Mouse (Mus musculus) myocyte (in vitro differentiated cells): Measurements from ENCODE around the gene Itga5.

Experiments used
- CEBPB ChIP-seq: IDR thresholded peaks from 2 replicates; pipeline ENCODE4 v1.6.1; 2011; ENCODE audit warnings: mild to moderate bottlenecking, moderate library complexity; ENCODE audit not compliant: poor library complexity, insufficient read depth, severe bottlenecking
- E2F4 ChIP-seq: IDR thresholded peaks from one replicate; pipeline ENCODE4 v1.6.1; 2011; ENCODE audit warnings: mild to moderate bottlenecking, control low read depth, moderate library complexity; ENCODE audit not compliant: insufficient read depth
- MAX ChIP-seq: IDR thresholded peaks from one replicate; pipeline ENCODE4 v1.6.1; 2011; ENCODE audit warnings: low read depth, mild to moderate bottlenecking, control low read depth
- MYOD1 ChIP-seq, 3 experiments: IDR thresholded peaks; one replicate each; pipeline ENCODE4 v1.6.1; 2011; ENCODE audit warnings: control low read depth in 2 of 3, low read depth in 2 of 3, mild to moderate bottlenecking in 2 of 3, moderate library complexity in 1 of 3; ENCODE audit not compliant: insufficient read length in 2 of 3, control insufficient read depth in 1 of 3
- MYOG ChIP-seq, 3 experiments: IDR thresholded peaks; one replicate each; pipeline ENCODE4 v1.6.1; 2011; ENCODE audit warnings: control low read depth in 2 of 3, low read depth in 2 of 3, mild to moderate bottlenecking in 2 of 3; ENCODE audit not compliant: insufficient read length in 2 of 3, control insufficient read depth in 1 of 3, insufficient read depth in 1 of 3
- POLR2A ChIP-seq: IDR thresholded peaks from one replicate; pipeline ENCODE4 v1.6.1; 2011; ENCODE audit warnings: low read depth, mild to moderate bottlenecking, control low read depth, moderate library complexity; ENCODE audit not compliant: insufficient read length
- POLR2AphosphoS2 ChIP-seq: IDR thresholded peaks from one replicate; pipeline ENCODE4 v1.6.1; 2011; ENCODE audit warnings: low read depth, control low read depth; ENCODE audit not compliant: insufficient read length
- REST ChIP-seq: IDR thresholded peaks from one replicate; pipeline ENCODE4 v1.6.1; 2011; ENCODE audit warnings: mild to moderate bottlenecking, control low read depth, moderate library complexity; ENCODE audit not compliant: insufficient read depth, insufficient read length
- SRF ChIP-seq: IDR thresholded peaks from one replicate; pipeline ENCODE4 v1.6.1; 2011; ENCODE audit warnings: low read depth; ENCODE audit not compliant: control insufficient read depth, insufficient read length
- TCF12 ChIP-seq: IDR thresholded peaks from one replicate; pipeline ENCODE4 v1.6.1; 2011; ENCODE audit warnings: mild to moderate bottlenecking, control low read depth; ENCODE audit not compliant: poor library complexity, insufficient read depth, severe bottlenecking
- TCF3 ChIP-seq: IDR thresholded peaks from one replicate; pipeline ENCODE4 v1.6.1; 2011; ENCODE audit warnings: low read depth, control low read depth; ENCODE audit not compliant: insufficient read length
- USF1 ChIP-seq: IDR thresholded peaks from one replicate; pipeline ENCODE4 v1.6.1; 2011; ENCODE audit warnings: low read depth, mild to moderate bottlenecking, control low read depth, moderate library complexity

- TF ChIP-seq POLR2A (no peak), POLR2AphosphoS2 (no peak), MYOD1 (IDR thresholded peaks at IDR 0.05; ENCODE audit: control insufficient read depth in 1 of 3, insufficient read length in 2 of 3, low read depth in 2 of 3) (no peak), E2F4 (no peak), TCF12 (no peak), USF1 (no peak), MAX (no peak), CEBPB (no peak), MYOG (IDR thresholded peaks at IDR 0.05; ENCODE audit: control insufficient read depth in 1 of 3, insufficient read depth in 1 of 3, insufficient read length in 2 of 3, low read depth in 2 of 3) (no peak), REST (no peak), SRF (no peak), TCF3 (no peak)
Measured at GRCm38 (mm10) chr15:103372461-103372860, 5.9 kb upstream of the Itga5 start.
